Mouse (Mus musculus) embryonic facial prominence, embryonic 15.5 days (tissue): ENCODE measurements around the gene Macf1. TPM values are rescaled to one million over a fixed set of nuclear protein-coding genes. Genes with fewer than 3 reads are reported as not detected.
"Not testable (repeated sequence)": the region's sequence is repeated elsewhere in the genome, so short reads cannot be mapped to it uniquely, and the experiment has no call there.

ENCODE experiments used
- ATAC-seq: fragments of 200-750 bp; cut with Nextera tagmentation; 2 replicates; pipeline ENCODE4 v1.8.0; 2017; ENCODE audit warnings: low read depth, moderate TSS enrichment; ENCODE audit not compliant: insufficient number of reproducible peaks, low FRiP score, low TSS enrichment
- H3K27ac ChIP-seq: fragments of 300-500 bp; sonication (generic); replicated peaks from 2 replicates; pipeline ENCODE4 v1.5.1; 2015; ENCODE audit warnings: mild to moderate bottlenecking, inconsistent platforms
- H3K27me3 ChIP-seq: fragments of 300-500 bp; sonication (generic); 2 replicates; pipeline ENCODE4 v1.6.1; 2015; ENCODE audit warnings: inconsistent platforms
- H3K36me3 ChIP-seq: fragments of 300-500 bp; sonication (generic); 2 replicates; pipeline ENCODE4 v1.6.1; 2015; ENCODE audit warnings: mild to moderate bottlenecking, inconsistent platforms
- H3K4me1 ChIP-seq: fragments of 300-500 bp; sonication (generic); 2 replicates; pipeline ENCODE4 v1.6.1; 2015; ENCODE audit warnings: inconsistent platforms
- H3K4me2 ChIP-seq: fragments of 300-500 bp; sonication (generic); replicated peaks from 2 replicates; pipeline ENCODE4 v1.6.1; 2015; ENCODE audit warnings: mild to moderate bottlenecking, inconsistent platforms
- H3K4me3 ChIP-seq: fragments of 300-500 bp; sonication (generic); replicated peaks from 2 replicates; pipeline ENCODE4 v1.5.1; 2015; ENCODE audit warnings: mild to moderate bottlenecking, inconsistent platforms
- H3K9ac ChIP-seq: fragments of 300-500 bp; sonication (generic); 2 replicates; pipeline ENCODE4 v1.6.1; 2015; ENCODE audit warnings: inconsistent platforms
- H3K9me3 ChIP-seq: fragments of 300-500 bp; sonication (generic); replicated peaks from 2 replicates; pipeline ENCODE4 v1.6.1; 2016; ENCODE audit warnings: inconsistent platforms
- WGBS: fragments of 180-500 bp; shearing (Covaris S2); methylation state at CpG from one replicate; pipeline ENCODE4 v1.1.7; 2015; 5-methylcytosine and 5-hydroxymethylcytosine counted together
- polyA plus RNA-seq: library from polyadenylated mRNA; unstranded; fragments of >200 nt; fragmentation: Nextera tagmentation; extraction: Ambion mirVana; gene quantifications from 2 replicates; pipeline ENCODE4 v1.2.1, GENCODE M21; 2015

Gene Macf1
- polyA plus RNA-seq, 1 experiment from 2014 or later = 42.5 TPM

DNA sequence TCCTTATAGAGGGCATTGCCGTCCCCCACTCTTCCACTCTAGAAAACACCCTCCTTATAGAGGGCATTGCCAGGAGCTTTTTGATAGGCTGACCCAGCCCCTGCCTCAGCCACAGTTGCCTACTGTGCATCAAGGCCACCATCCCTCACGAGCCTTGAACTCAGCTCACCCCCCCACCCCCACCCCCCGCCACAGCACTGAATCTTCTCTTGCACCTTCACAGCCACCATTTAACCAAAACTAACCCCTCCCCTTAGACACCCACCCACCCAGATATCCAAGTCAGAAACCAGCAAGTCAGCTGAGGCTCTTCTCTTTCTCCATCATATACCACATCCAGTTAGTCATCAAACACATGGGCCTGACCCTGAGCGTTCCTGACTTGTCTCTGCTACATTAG is 29.6 kb downstream of the Macf1 start:
- H3K4me2 ChIP-seq = no peak overlapping the region
- no peaks in the 10 kb centered on the region for H3K9me3 ChIP-seq
- WGBS = 89% methylated on average over 4 of the region's 4 CpGs
- no peak for ATAC-seq
- no peak overlapping the region for H3K4me3 ChIP-seq
- H3K4me1 ChIP-seq = 0 out of 2 replicates have a peak, but pooled peaks cover 4% of the 10 kb centered on the region
- no peak overlapping the region for H3K27ac ChIP-seq
- no peaks in the 10 kb centered on the region for H3K27me3 ChIP-seq
- H3K9ac ChIP-seq = no peak overlapping the region
- H3K36me3 ChIP-seq = no peaks in the 10 kb centered on the region

DNA sequence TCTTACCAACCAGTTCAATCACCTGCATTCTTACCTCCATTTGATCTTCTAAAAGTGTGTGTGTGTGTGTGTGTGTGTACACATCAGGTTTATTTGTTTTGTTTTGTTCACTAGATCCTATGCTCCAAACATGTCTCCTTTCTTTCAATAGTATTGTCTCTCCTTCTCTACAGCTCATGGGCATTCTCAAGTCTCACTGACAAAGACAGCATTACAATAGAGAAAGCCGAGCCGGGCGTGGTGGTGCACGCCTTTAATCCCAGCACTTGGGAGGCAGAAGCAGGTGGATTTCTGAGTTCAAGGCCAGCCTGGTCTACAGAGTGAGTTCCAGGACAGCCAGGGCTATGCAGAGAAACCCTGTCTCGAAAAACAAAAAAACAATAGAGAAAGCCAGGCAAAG is 30.7 kb downstream of the Macf1 start:
- 90% methylated on average over 5 of the region's 5 CpGs for WGBS

DNA sequence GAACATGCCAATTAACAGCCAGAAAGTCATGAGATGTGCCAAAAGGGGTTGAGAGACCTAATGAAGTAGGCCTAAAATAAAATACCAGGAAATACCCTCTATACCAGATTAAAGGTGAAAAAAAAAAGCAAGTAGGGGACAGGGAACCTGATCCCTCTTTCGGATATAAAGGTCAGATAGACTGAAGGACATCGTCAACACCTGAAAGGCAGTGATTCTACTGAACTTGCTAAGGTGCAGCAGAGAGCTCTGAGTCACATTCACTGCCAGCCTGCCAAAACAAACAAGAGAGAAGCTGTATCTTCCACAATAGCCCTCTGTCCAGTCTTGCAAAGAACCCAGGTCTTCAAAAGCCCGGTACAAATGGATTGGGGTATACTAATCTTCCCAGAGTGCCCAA is 32.0 kb downstream of the Macf1 start:
- H3K4me3 ChIP-seq = no peak overlapping the region
- no peaks in the 10 kb centered on the region for H3K9me3 ChIP-seq
- H3K4me2 ChIP-seq = no peak overlapping the region
- H3K9ac ChIP-seq = no peak overlapping the region
- 0 out of 2 replicates have a peak, but pooled peaks cover 4% of the 10 kb centered on the region for H3K4me1 ChIP-seq
- no peaks in the 10 kb centered on the region for H3K27me3 ChIP-seq
- no peak overlapping the region for H3K27ac ChIP-seq
- no peaks in the 10 kb centered on the region for H3K36me3 ChIP-seq
- ATAC-seq = no peak
- 67% methylated on average over 3 of the region's 3 CpGs for WGBS

More for the DNA sequence above, 30.7 kb downstream of the Macf1 start:
- H3K9ac ChIP-seq, H3K36me3 ChIP-seq, ATAC-seq, H3K4me3 ChIP-seq, H3K27ac ChIP-seq, H3K4me2 ChIP-seq, H3K4me1 ChIP-seq, H3K27me3 ChIP-seq, H3K9me3 ChIP-seq: not testable (repeated sequence)

- Histone ChIP-seq H3K4me2 (no peak overlapping the region), H3K36me3 (no peaks in the 10 kb centered on the region), H3K27ac (no peak overlapping the region), H3K4me1 (0 out of 2 replicates have a peak, but pooled peaks cover 4% of the 10 kb centered on the region), H3K4me3 (no peak overlapping the region), H3K9ac (no peak overlapping the region), H3K27me3 (no peaks in the 10 kb centered on the region), H3K9me3 (no peaks in the 10 kb centered on the region)
- no peak for ATAC-seq
- WGBS = 81% methylated on average over 6 of the region's 6 CpGs
Measured at GRCm38 (mm10) chr4:123649131-123649530, 35.0 kb downstream of the Macf1 start.

- WGBS = 88% methylated on average over 4 of the region's 4 CpGs
- H3K4me1 ChIP-seq = peaks cover 15% of the 10 kb centered on the region
- no peak overlapping the region for H3K27ac ChIP-seq
- H3K4me3 ChIP-seq = no peak overlapping the region
- no peak for ATAC-seq
- no peak overlapping the region for H3K4me2 ChIP-seq
- H3K9me3 ChIP-seq = no peaks in the 10 kb centered on the region
- no peak overlapping the region for H3K9ac ChIP-seq
- no peaks in the 10 kb centered on the region for H3K27me3 ChIP-seq
- no peaks in the 10 kb centered on the region for H3K36me3 ChIP-seq
Measured at GRCm38 (mm10) chr4:123647668-123648067, 36.5 kb downstream of the Macf1 start.

- Histone ChIP-seq H3K9me3 (no peaks in the 10 kb centered on the region), H3K4me3 (no peak overlapping the region), H3K27ac (no peak overlapping the region), H3K36me3 (no peaks in the 10 kb centered on the region), H3K4me1 (peaks cover 17% of the 10 kb centered on the region), H3K27me3 (no peaks in the 10 kb centered on the region), H3K9ac (no peak overlapping the region), H3K4me2 (no peak overlapping the region)
- no peak for ATAC-seq
- WGBS = 63% methylated on average over 2 of the region's 2 CpGs
Measured at GRCm38 (mm10) chr4:123647109-123647508, 37.1 kb downstream of the Macf1 start.

DNA sequence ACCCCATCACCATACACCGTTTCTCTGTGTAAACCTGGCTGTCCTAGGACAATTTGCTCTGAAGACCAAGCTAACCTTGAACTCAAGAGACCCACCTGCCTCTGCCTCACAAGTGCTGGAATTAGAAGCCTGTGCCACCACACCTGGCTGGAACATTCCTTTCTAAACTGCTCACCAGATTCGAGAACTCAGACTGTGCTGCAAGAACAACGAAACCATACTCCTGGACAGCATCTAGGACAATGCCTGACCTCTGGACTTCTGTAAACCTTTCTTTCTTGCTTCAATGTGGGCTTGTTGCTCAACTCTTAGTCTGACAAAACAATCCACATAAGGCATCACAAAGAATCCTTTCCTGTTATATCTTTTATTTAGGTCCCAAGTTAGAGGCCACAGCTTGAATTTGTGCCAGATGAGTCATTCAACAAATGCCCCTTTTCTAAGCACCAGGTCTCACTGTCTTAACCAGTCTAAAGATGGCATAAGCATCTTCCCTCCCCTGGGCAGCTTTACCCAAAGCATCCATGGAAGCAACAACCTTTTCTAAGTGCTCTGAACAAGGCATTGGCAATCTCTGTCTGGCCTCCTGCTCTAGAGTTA is 38.8 kb downstream of the Macf1 start:
- 88% methylated on average over 3 of the region's 3 CpGs for WGBS
- H3K9ac ChIP-seq = no peak overlapping the region
- H3K4me2 ChIP-seq = no peak overlapping the region
- no peaks in the 10 kb centered on the region for H3K9me3 ChIP-seq
- H3K27ac ChIP-seq = no peak overlapping the region
- peaks cover 14% of the 10 kb centered on the region for H3K4me1 ChIP-seq
- no peak for ATAC-seq
- H3K36me3 ChIP-seq = no peaks in the 10 kb centered on the region
- H3K4me3 ChIP-seq = no peak overlapping the region
- H3K27me3 ChIP-seq = no peaks in the 10 kb centered on the region

- no peaks in the 10 kb centered on the region for H3K27me3 ChIP-seq
- no peaks in the 10 kb centered on the region for H3K9me3 ChIP-seq
- no peak overlapping the region for H3K9ac ChIP-seq
- no peaks in the 10 kb centered on the region for H3K36me3 ChIP-seq
- no peak overlapping the region for H3K4me3 ChIP-seq
- H3K27ac ChIP-seq = peak overlapping the region; percentile 61
- no peak overlapping the region for H3K4me2 ChIP-seq
- H3K4me1 ChIP-seq = peaks cover 14% of the 10 kb centered on the region
- no peak for ATAC-seq
- 72% methylated on average over 6 of the region's 6 CpGs for WGBS
Measured at GRCm38 (mm10) chr4:123643561-123643960, 40.6 kb downstream of the Macf1 start.

GRCm38 (mm10) chr4:123642877-123643276 is 41.3 kb downstream of the Macf1 start:
- H3K36me3 ChIP-seq = no peaks in the 10 kb centered on the region
- H3K4me1 ChIP-seq = peaks cover 14% of the 10 kb centered on the region
- H3K4me2 ChIP-seq = no peak overlapping the region
- H3K9ac ChIP-seq = no peak overlapping the region
- 52% methylated on average over 5 of the region's 5 CpGs for WGBS
- H3K27me3 ChIP-seq = no peaks in the 10 kb centered on the region
- H3K27ac ChIP-seq = peak overlapping the region; percentile 61
- no peaks in the 10 kb centered on the region for H3K9me3 ChIP-seq
- no peak overlapping the region for H3K4me3 ChIP-seq
- ATAC-seq = no peak; the same call in 1 of the 2 replicates

DNA sequence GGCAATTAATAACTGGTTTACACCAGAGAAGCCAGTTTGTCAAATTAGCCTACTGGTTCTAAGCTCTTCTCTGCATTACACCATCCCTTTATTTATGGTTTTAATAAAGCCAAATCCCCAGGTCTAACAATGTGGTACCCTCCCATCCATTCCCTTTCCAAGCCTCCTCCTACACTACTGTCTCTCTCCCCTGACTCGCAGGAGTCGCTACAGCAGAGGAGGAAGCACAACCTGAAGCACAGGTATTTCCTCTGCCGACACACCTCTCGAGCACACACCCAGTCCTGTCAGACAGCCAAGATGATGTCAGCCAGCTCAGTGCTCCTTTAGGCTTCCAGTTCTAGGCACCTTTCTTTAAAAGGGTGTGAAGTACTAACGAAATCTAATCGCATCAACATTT is 47.0 kb downstream of the Macf1 start:
- Histone ChIP-seq H3K36me3 (no peaks in the 10 kb centered on the region), H3K27me3 (no peaks in the 10 kb centered on the region), H3K4me2 (no peak overlapping the region), H3K27ac (no peak overlapping the region; the same call in 1 of the 2 replicates), H3K9ac (no peak overlapping the region), H3K4me1 (0 out of 2 replicates have a peak, but pooled peaks cover 5% of the 10 kb centered on the region), H3K9me3 (no peaks in the 10 kb centered on the region), H3K4me3 (no peak overlapping the region)
- WGBS = 70% methylated on average over 6 of the region's 6 CpGs
- ATAC-seq = 0 out of 2 replicates have a peak, but pooled peaks have one; percentile 47

DNA sequence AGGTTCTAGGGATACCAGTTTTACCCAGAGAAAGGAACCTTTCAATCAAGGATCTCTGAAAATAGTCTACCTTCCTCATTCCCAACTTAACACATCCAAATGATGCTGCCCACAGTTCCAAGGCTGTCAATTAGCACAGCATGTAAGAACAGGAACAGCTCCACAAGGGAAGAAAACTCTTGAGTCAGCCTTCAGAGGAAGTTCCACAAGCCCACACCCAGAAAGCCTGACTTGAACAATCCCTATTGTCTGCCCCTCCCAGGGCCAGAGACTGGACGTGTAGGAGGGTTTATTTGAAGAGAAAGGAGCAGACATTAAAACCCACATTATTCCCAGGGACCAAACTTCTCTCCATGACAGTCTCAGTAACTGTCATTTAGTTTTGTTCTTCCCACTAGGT is 48.7 kb downstream of the Macf1 start:
- H3K36me3 ChIP-seq = no peaks in the 10 kb centered on the region
- H3K27me3 ChIP-seq = no peaks in the 10 kb centered on the region
- 32% methylated on average over 1 of the region's 1 CpGs for WGBS
- H3K9ac ChIP-seq = no peak overlapping the region
- H3K9me3 ChIP-seq = no peaks in the 10 kb centered on the region
- H3K4me3 ChIP-seq = no peak overlapping the region
- H3K4me1 ChIP-seq = 0 out of 2 replicates have a peak, but pooled peaks cover 5% of the 10 kb centered on the region
- H3K27ac ChIP-seq = 0 out of 2 replicates have a peak overlapping the region, but pooled peaks have one; percentile 63
- no peak overlapping the region for H3K4me2 ChIP-seq
- no peak for ATAC-seq

GRCm38 (mm10) chr4:123634436-123634835 is 49.7 kb downstream of the Macf1 start:
- 75% methylated on average over 3 of the region's 3 CpGs for WGBS
- no peak overlapping the region for H3K9ac ChIP-seq
- H3K36me3 ChIP-seq = no peaks in the 10 kb centered on the region
- H3K4me3 ChIP-seq = no peak overlapping the region
- H3K4me1 ChIP-seq = 0 out of 2 replicates have a peak, but pooled peaks cover 5% of the 10 kb centered on the region
- H3K9me3 ChIP-seq = no peaks in the 10 kb centered on the region
- H3K27me3 ChIP-seq = no peaks in the 10 kb centered on the region
- no peak overlapping the region for H3K4me2 ChIP-seq
- ATAC-seq = no peak
- H3K27ac ChIP-seq = 0 out of 2 replicates have a peak overlapping the region, but pooled peaks have one; percentile 65
